Mouse (Mus musculus): ENCODE results near the gene Olfr315.
"Not testable (repeated sequence)": the region's sequence is repeated elsewhere in the genome, so short reads cannot be mapped to it uniquely, and the experiment has no call there.

DNA sequence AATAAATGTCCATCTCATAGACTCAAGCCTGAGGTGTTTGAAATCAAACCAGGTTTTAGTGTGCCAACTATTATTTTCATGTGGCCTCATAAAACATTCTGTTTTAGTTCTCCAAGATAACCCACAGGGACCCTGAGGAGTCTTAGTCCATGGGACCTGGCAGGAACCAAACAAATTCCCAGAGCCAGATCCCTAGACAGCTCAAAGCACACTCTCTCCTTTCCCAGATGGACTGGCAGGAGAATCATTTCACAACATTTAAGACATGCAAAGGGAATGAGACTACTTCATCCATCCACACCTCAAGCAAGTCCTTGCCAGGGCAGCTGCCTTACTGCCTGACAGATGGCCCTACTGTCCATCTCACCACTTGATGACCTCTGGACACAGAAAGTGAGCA is 55.9 kb downstream of the Olfr315 start, which contains the start of gene Olfr312:
- TF ChIP-seq CTCF, EP300 (IDR thresholded peaks at IDR 0.05; ENCODE audit: low read depth): not testable (repeated sequence)

All from heart, postnatal 0 days (tissue).